Mouse (Mus musculus): ENCODE measurements at regions not wholly inside any gene's neighbourhood (a gene's known extent, or its start where the extent isn't known, plus 50 kb on each side); places are given as distances from the start of the nearest gene placed in this dataset.

DNA sequence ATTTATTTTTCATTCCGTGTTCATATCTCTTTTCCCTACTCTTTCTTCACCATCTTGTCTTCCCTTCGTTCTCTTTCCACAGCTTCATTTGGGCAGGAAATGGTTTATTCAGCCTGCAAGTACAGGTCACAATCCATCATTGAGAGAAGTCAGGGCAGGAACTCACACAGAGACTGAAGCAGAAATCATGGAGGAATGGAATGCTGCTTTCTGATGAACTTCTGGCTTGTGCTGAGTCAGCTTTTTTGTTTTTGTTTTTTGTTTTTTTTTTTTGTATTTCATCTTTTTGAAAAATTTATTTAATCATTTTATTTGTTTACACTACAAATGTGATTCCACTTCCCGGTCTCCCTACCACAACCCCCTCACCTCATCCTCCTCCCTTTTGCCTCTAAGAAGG, 51.2 kb upstream of the Suclg2 start:
- in situ Hi-C loops (cut with MboI, MseI), result no loop called here

DNA sequence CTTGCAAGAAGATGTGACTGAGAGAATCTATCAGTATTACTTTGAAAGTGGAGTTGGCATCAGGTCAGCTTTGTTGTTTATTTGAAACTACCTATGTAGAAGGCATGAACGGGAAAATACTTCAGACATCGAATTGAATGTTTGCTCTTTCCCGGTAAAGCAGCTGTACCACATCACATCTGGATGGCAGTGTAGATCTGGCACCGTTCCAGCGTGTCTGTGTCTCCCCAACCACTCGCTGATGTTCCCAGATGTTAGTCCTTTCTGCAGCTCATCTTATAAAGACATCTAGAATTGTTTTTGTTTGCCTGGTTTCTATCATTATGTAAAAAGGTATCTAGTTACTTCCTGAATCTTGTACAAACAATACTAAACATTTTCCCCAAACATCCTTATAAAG, 83.1 kb upstream of the Suclg2 start:
- in situ Hi-C loops (cut with MboI, MseI), result no loop called here

DNA sequence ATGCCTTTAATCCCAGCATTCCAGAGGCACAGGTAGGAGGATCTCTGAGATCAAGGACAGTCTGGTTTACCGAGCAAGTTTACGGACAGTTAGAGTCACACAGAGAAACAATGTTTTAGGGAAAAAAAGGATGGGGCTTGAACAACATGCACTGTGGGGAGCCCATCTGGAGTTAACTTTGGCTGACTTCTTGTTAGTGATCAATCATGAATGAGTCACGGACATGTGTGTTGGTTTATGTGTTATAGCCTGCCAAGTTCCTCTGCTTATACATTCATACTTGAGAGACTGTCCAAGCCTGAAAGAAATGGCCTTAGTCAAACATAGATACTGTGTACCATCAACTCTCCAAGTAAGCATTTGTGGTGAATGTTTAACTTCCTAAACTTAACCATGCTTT, 122.9 kb upstream of the Suclg2 start:
- in situ Hi-C loops (cut with MboI, MseI), result no loop called here

DNA sequence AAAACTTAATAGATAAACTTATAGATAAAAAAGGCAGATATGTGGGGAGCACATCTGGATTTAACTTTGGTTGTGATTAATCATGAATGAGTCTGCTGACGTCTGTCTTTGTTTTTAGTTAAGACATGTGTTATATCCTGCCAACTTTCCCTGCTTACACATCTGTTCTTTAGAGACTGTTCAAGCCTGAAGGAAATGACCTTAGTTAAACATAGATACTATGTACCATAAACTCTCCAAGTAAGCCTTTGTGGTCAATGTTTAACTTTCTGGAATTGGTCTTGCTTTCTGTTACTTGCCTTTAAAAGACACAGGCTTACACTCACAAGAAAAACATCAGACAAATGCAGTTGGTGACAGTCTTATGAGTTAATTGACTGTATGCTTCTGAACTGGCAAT, 127.9 kb upstream of the Suclg2 start:
- in situ Hi-C loops (cut with MboI, MseI), result no loop called here

DNA sequence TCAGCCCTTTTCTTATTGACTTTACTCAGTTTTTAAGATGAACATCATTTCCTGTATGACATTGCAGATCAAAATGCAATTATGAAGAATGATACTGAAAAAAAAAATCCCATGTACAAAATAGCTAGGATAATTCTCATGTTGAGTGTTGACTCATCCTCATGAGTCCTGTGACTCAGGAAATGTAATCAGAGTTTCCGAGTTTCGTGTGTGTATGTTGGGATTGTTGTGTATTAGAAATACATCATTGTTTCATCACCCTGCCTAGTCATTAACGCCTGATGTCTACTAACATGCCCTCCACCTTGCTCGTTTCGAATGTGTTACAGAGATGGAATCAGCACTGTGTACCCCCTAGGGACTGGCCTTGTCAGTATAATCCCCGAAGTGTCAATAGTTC, 156.9 kb upstream of the Suclg2 start:
- in situ Hi-C loops (cut with MboI, MseI), result loop anchor here (10.0 kb wide), 1 partner anchor 1441 kb away; no protein-coding TSS in a partner anchor

DNA sequence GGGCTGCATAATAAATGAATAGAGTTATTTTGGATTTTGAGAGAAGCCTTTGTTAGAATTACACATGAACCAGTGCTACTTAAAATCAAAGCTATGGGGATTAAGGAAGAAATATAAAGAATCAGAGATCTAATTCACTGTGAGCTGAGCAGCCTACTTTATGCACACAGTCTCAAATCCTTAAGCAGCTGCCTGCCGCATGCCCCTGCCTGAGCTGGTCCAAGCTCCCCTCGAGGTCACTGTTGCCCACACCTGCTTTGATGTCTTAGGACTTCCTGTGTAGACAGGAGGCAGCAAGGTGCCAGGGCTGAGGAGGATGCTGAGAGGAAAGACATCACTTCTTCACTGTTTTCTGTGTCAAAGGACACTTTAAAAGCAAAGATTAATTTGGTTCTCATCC, 157.7 kb upstream of the Suclg2 start:
- in situ Hi-C loops (cut with MboI, MseI), result loop anchor here (10.0 kb wide), 1 partner anchor 1442 kb away; no protein-coding TSS in a partner anchor

DNA sequence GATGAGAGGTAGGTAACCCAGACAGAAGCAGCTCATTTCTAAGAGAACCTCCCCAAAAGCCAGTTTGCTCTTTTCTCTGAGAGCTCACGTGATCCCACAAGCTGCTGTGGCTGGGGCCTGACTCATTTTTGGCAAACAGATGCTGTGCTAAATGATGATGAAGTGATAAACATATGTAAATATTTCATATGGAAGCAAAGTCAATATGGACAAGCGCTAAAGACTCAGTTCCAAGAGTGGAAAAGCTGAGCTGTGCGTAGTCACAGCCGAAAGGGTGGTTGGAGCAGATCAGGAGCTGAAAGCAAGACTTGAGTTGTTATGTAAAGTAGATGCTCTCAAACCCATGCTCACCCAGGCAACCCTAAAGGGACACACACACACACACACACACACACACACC, 168.0 kb upstream of the Suclg2 start:
- in situ Hi-C loops (cut with MboI, MseI), result no loop called here

DNA sequence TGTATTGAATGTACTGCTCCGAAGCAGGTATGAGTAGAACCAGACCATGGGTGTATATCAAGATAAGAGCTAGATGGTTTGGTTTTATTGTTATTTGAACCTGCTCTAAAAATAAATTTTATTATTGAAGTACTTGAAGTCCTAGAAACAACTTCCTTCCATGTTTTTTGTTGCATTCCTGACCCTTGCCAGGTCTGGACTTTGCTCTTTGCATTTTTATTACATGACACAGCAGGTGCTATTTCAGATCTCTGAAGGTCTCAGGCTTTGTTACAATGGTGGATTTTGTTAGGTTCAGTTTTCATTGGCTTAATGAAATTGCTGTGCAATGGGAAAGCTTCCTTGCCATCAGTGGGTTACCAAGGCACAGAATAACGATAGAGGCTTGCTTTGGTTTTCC, 184.0 kb upstream of the Suclg2 start:
- in situ Hi-C loops (cut with MboI, MseI), result no loop called here

DNA sequence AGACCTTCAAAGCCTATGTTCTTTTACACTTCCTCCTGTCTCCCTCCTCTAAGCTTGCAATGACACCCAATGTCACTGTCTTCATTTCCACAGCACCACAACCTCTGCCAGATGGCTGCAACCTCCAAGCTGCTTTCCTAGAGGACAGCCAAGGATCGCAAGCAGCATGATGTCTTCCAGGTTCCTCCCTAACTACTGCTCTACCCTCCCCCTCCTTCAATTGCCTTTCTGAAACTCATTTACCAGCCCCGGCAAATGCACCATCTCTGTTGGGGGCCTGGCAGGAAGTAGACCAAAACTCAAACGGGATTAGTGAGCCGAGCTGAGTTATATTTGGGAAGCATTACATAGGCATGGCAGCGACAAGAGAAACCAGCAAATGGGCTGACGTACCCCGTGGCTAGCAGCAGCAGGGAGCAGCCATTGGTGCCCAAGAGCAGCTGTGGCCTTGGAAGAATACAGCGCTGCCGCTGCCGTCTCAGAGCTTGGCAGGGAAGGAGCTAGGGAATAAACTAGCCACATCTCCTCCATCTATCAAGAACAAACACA, 185.6 kb upstream of the Suclg2 start:
- in situ Hi-C loops (cut with MboI, MseI), result no loop called here

DNA sequence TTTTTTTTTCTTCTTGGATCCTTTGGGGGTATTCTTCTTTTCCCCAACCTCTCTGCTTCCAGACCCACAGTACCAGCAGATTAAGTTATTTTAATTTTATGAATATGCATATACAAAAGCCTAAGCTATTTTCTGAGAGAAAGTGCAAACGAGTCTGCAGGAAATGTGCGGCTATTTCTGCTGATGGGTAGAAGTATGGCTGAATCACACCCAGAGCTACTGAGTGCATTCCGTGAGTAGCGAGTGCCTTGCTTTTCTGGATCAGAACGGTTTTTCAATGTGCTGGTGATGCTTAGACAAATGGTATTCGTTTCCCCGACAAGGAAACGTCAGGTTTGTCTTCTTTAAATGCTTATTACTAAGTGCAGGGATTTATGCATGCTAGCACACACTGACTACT, 186.5 kb upstream of the Suclg2 start:
- in situ Hi-C loops (cut with MboI, MseI), result no loop called here

DNA sequence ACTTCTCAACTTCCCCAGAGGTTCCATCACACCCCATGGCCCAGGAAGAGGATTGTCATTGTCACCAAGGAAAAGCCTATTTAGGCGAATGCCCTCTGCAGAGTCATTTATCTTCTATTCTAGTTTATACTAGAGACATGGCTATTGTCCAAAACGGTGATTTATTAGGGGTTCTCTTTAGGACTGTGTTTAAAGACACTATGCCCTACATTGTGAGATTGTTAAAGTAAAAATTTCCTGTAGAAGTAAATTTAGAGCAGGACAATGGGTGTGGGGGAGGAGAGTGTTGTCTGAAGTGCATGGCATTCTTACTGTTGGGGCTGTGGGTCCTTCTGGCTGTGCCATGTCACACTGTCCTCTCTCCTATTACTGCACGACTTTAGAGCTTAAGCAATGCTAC, 191.2 kb upstream of the Fam19a1 start:
- in situ Hi-C loops (cut with MboI, MseI), result no loop called here

DNA sequence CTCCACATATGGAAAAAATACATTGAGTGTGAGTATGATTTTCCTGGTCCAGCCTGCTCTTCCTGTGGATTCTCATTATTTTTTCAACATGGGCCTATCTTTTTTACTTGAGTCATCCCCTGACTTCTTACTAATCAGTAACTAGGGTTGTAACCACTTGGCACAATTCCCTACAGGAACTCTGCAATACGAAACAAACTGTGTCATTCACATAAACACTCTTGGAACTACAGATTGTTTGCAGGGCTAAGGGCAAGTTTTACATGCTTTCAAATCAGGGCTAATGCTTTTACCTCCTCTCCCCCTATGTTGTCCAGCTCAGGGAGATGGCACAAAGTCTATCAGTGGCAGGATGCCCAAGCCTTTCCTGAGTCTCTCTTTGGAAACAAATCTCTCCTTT, 178.4 kb upstream of the Fam19a1 start:
- in situ Hi-C loops (cut with MboI, MseI), result no loop called here

DNA sequence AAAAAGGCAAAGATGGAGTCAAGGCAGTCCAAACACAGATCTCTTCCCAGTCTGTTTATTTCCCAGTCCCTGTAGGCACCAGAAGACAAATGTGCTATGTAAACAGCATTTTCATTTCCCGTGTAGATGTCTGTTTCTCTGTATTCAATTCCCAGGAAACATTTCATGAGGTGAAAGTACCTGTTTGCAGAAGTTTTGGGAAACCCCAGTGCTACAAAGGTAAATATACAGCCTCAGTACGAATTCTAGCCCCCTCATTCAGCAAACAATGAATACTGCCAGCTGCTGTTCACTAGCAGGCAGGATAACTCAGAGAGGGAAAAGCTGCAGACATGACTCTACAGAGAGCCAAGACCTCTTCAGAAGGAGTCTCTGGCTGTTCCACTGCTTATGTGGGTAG, 176.4 kb upstream of the Fam19a1 start:
- in situ Hi-C loops (cut with MboI, MseI), result no loop called here

DNA sequence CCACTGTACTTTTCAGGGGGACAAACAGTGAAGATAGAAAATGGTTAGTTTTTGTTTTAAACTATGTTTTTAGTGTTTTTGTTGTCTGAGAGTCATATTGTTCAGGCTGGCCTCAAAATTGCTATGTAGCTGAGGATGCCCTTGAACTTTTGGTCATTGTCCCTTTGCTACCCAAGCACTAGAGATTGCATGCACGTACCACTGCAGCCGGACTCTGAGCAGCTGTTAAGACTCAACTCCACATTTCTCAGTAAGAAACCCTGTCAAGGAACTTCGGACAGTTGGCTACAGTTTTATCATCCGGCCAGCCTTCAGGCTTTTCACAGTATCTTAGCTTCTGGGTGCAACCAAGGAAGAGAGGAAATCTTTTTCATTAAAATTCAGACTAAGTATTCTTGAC, 173.9 kb upstream of the Fam19a1 start:
- in situ Hi-C loops (cut with MboI, MseI), result no loop called here

DNA sequence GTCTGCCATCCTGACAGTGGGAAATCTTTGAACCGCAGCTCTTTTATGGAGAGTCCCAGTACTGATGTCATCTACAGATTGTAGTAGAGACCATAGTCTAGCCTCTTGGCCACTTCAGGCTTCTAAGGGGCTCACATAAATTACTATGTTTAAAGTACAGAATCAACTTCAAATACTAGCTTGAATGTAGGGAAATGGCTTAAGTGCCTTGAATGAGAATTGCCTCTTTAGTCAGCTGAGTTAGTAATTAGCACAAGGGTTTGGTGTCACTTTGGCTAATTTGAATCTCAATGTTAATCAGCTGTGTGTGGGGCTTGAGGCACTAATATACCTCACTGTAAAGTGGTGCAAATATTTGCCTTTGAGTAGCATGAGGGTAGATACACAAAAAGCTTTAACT, 152.2 kb upstream of the Fam19a1 start:
- in situ Hi-C loops (cut with MboI, MseI), result no loop called here

DNA sequence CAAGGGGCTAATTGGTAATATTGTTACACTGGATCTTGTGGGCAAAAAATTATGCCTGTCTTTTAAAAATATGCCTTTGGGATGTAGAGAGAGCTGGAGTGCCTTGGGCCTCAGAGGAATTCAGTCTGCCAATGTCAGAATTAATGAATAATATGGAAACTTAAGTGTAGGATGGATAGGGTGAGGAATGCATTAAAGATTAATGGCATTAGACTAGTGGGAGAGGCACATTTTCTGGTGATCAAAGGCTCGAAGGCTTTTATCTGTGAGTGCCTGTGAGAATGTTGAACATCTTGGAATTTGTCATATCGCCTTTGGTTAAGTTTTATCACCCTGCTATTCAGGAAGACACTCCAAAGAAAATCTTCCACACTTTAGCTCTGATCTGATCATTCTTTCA, 146.7 kb upstream of the Fam19a1 start:
- in situ Hi-C loops (cut with MboI, MseI), result no loop called here

DNA sequence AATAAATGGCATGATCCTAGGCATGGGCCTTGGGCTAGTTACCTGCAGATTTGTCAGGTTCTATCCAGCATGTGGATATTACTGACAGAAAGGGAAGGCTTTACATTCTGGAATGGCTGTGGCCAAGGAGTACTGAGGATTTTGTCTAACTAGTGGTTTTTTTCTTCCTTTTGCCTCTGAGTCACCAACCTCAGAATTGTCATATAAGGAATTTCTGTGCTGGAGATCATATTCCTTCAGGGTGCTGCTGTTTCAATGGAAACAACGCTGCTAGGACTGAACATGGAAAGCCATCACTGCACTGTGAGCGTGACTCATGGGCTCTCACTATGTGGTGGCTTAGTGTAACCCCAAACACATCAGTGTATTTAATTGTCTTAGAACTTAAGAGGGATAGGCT, 137.0 kb upstream of the Fam19a1 start:
- in situ Hi-C loops (cut with MboI, MseI), result no loop called here

DNA sequence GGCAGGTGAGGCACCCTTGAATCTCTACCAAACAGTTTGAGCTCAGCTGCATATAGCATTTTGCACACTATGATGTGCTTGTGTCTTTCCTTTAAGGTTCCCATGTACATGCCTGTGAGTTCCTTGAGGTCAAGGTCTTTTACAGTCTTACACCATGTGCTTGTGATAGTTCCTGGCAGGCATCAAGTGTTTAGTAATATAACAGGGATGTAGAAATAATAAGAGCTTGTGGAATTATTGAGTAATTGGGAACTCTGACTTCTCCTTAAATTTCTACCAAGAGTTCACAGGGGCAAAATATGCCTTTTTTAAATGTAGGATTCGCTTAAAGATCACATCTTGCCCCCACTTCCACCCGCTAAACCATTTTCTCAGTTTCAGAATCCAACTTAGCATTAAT, 115.9 kb upstream of the Fam19a1 start:
- in situ Hi-C loops (cut with MboI, MseI), result no loop called here

DNA sequence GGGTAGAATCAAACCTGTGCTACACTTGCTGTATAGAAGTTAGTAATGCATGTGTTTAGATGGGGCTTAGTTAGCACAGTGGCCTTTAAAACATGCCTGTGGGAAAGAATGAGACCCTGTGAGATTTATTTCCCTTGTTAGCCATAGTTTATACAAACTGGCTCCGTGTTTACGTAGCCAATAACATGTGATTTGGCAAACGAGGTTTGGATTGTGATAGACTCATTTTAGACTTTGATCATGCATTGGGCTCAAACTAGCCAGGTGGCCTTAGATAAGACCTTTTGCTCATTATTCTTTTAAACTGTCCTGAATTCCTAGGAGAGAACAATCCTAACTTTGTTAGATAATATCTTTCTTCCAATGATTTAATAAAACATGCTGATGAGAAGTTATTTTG, 115.2 kb upstream of the Fam19a1 start:
- in situ Hi-C loops (cut with MboI, MseI), result no loop called here

DNA sequence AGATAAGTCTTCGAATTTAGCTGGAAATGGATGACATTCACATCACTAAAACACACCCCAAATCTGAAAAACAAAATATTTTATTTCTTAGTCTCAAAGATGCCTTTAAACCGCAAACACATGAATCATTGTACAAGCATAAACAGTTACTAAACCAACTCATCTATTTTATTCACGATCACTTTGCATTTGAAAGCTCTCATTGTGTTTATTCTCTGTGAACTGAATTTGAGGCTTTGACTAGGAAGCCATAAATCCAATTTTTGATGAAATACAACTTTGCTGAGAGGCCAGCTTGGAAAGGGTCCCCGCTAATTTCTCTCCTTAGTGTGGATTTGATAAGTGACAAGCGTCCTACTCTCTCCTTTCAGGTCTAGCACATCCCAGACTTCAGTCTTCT, 113.5 kb upstream of the Fam19a1 start:
- in situ Hi-C loops (cut with MboI, MseI), result no loop called here

DNA sequence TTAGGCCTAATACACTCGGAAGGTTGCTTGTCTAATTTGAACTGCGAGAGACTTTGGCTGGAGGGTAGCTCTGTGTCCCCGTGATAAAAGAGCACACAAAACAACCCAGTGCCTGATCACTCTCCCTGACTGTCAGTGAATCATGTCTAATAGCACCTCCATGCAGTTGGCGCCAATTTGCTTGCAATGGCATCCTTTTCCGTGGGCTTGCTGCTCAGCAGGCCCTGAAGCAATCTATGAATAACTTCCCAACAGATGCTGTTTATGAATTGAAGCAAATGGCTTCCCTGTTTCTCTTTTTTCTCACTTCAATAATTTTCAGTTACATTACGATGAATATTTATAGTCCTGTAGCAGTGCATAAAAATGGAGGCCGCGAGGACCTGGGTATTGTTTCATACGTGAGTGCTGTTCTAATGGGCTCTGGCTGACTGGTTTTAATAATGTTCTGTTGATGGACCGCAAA, 112.9 kb upstream of the Fam19a1 start:
- in situ Hi-C loops (cut with MboI, MseI), result no loop called here

DNA sequence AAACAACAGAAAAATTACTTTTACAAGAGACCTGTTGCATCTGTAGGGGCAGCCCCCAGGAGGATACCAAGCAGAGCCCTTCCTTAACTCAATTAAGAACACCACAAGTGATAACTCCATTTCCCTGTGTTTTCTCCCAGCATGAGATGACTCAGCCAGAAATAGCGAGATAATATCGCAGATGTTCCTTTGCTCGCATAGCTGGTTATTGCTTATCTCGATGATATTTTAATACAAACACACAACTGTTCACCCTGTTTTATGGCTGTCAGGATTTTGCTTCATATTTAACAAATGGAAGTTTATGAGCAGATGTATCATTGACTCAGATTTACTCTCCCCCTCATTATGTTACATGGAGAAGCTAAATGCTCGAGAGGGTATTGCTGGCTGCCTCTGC, 101.7 kb upstream of the Fam19a1 start:
- in situ Hi-C loops (cut with MboI, MseI), result no loop called here

DNA sequence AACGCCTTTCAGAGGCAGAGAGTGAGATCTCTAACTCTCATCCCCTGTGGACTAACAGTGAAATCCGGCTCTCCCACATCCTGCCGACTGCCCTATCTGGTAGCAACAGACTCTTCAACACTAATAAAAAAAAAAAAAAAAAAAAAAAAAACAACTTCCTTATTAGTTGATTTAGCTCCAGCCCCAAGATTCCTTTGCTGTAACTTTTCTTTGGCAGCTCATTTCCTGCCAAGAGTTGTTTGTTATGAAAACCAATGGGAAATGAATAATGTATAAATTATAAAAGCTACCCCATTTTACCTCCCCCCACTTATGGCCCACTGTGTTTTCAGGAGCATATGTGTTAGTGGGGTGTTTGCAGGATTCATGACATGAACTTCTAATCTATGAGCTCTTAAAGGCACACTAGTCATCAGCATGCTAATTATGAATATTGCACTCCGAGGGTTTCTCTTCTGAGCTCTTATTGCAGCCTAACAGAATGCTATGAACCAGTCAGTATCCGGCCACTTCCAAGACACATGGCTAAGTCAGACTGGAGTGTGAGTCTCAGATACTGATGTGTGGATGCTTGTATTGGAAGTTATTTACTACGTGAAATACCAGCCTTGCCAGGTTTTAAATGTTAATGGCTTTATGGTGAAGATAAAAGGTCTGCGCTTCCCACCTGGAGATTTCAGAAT, 84.8 kb upstream of the Fam19a1 start:
- in situ Hi-C loops (cut with MboI, MseI), result no loop called here

DNA sequence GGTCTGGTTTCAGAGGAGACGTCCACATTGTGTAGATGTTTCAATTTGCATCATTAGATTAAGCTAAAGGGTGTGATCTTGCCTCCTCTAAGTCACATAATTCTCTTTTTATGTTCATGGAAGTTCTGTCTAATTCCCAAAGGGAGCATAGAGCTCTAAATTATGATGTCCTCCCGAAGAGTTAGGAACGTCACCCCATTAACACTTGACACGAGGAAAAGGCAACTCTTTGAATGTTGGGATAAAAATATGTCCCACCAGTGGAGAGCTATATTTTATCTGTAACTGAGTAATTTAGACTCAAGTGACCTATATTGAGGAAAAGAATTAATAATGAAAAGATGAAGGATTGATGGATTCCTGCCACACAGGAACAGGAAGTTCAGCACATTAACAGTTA, 69.2 kb upstream of the Fam19a1 start:
- in situ Hi-C loops (cut with MboI, MseI), result no loop called here
